ENCODE assay signal across 11 mouse cellular contexts in the genomic region with DNA sequence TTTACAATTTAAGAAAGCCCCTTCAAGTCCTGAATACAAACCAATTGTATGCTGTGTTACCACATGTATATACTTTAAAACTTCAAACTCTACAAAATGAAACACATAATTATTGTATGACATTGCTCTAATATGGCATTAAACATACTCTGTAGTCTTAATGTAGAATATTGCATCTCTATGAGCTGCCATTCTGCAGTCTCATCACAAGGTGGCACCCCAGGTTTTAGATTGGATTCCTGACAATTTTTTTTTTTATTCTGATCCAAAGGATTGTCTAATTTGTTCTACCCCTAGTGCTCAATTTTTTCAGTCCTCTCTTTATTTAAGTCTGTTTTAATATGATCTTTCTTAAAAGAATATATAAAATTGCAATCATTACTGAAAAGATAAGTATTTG. TPM values are rescaled to one million over a fixed set of nuclear protein-coding genes. Genes with fewer than 3 reads are reported as not detected.
DNase-seq lines count a peak whose midpoint lies in the region; ATAC-seq and TF ChIP-seq lines count a peak whose summit lies in the region.
"Had no signal": no experiment of that assay in that cellular context is flagged by ENCODE, and none has a peak within 500 bp of the region (broad histone marks: within the 10 kb centered on the region; RNA-seq: fewer than 3 reads in every experiment).

No protein-coding gene starts in this region.

- H3K4me2 ChIP-seq in liver, embryonic 14.5 days (ENCODE audit: low read depth): no peak overlapping the region
- H3K4me2 ChIP-seq in liver, embryonic 11.5 days: no peak overlapping the region
- H3K4me2 ChIP-seq: embryonic facial prominence, embryonic 13.5 days; heart, embryonic 15.5 days; neural tube, embryonic 13.5 days had no signal

- peak; percentile 64 for TF ChIP-seq CTCF in liver, embryonic 14.5 days (IDR thresholded peaks at IDR 0.05; ENCODE audit: low read depth)

- no peak for ATAC-seq in cerebellum, adult (ENCODE audit: insufficient number of reproducible peaks, low FRiP score, low TSS enrichment)
- ATAC-seq in liver, embryonic 14.5 days (ENCODE audit: insufficient read depth): no peak
- ATAC-seq in liver, embryonic 11.5 days (replicated peaks; ENCODE audit: low FRiP score): no peak

- no peak overlapping the region for H3K27ac ChIP-seq in liver, embryonic 14.5 days
- no peak overlapping the region for H3K27ac ChIP-seq in liver, embryonic 11.5 days (ENCODE audit: low read depth, low read length)
- H3K27ac ChIP-seq: embryonic facial prominence, embryonic 13.5 days; heart, embryonic 15.5 days; neural tube, embryonic 13.5 days had no signal

- no peaks in the 10 kb centered on the region for H3K9me3 ChIP-seq in liver, embryonic 14.5 days (ENCODE audit: control insufficient read depth, low read length)
- H3K9me3 ChIP-seq in liver, embryonic 11.5 days (ENCODE audit: control insufficient read depth, low read length): no peaks in the 10 kb centered on the region
- H3K9me3 ChIP-seq: embryonic facial prominence, embryonic 13.5 days; heart, embryonic 15.5 days; neural tube, embryonic 13.5 days had no signal

- no peak overlapping the region for H3K9ac ChIP-seq in liver, embryonic 14.5 days (replicated peaks)
- no peak overlapping the region for H3K9ac ChIP-seq in liver, embryonic 11.5 days (ENCODE audit: low read depth, low read length)
- H3K9ac ChIP-seq: embryonic facial prominence, embryonic 13.5 days; heart, embryonic 15.5 days; neural tube, embryonic 13.5 days had no signal

- H3K4me1 ChIP-seq in liver, embryonic 14.5 days (replicated peaks; ENCODE audit: control insufficient read depth in 2 of 2, insufficient read depth in 2 of 2, low read length in 1 of 2): peaks cover 0 to 2% of the 10 kb centered on the region in 2 experiments; a peak in 1 of 4 replicates
- no peaks in the 10 kb centered on the region; the same call in 1 of the 2 replicates for H3K4me1 ChIP-seq in liver, embryonic 11.5 days (replicated peaks; ENCODE audit: control insufficient read depth, insufficient read depth, low read length)
- H3K4me1 ChIP-seq: embryonic facial prominence, embryonic 13.5 days had no signal

- H3K36me3 ChIP-seq in liver, embryonic 14.5 days (replicated peaks; ENCODE audit: control insufficient read depth, insufficient read depth, low read depth): no peaks in the 10 kb centered on the region
- H3K36me3 ChIP-seq in liver, embryonic 11.5 days (ENCODE audit: control insufficient read depth, insufficient read depth, low read length): peaks cover 4% of the 10 kb centered on the region; the same call in 1 of the 2 replicates
- H3K36me3 ChIP-seq: embryonic facial prominence, embryonic 13.5 days; heart, embryonic 15.5 days; neural tube, embryonic 13.5 days had no signal

- no peak overlapping the region for H3K4me3 ChIP-seq in liver, embryonic 14.5 days (ENCODE audit: insufficient read depth in 1 of 2, low read depth in 2 of 2, low read length in 2 of 2)
- H3K4me3 ChIP-seq in liver, embryonic 11.5 days (ENCODE audit: low read depth, low read length): no peak overlapping the region
- H3K4me3 ChIP-seq: embryonic facial prominence, embryonic 13.5 days; heart, embryonic 15.5 days; neural tube, embryonic 13.5 days had no signal

- DNase-seq in cerebellum, postnatal 10 days: peak; percentile 49 to 70
- no peak for DNase-seq in liver, embryonic 14.5 days (ENCODE audit: low read depth in 3 of 3, low spot score in 3 of 3)
- DNase-seq in liver, embryonic 11.5 days (ENCODE audit: low spot score): no peak
- peak; percentile 48 for DNase-seq in adipocyte (ENCODE audit: low spot score)
- DNase-seq in retina, embryonic 14.5 days (ENCODE audit: low spot score): peak; percentile 76
- DNase-seq in yolk sac, embryonic 10.5 days (ENCODE audit: low spot score): no peak
- no peak for DNase-seq in urinary bladder, postnatal 14 days (ENCODE audit: low spot score)

- no peaks in the 10 kb centered on the region for H3K27me3 ChIP-seq in liver, embryonic 14.5 days (ENCODE audit: control insufficient read depth, insufficient read depth, low read length)
- H3K27me3 ChIP-seq in liver, embryonic 11.5 days (replicated peaks; ENCODE audit: control insufficient read depth, insufficient read depth, low read length): no peaks in the 10 kb centered on the region
- H3K27me3 ChIP-seq: embryonic facial prominence, embryonic 13.5 days; heart, embryonic 15.5 days; neural tube, embryonic 13.5 days had no signal

- no peak for TF ChIP-seq EP300 in liver, embryonic 14.5 days (IDR thresholded peaks at IDR 0.05; ENCODE audit: low read depth)

RNA-seq across cellular contexts. Expression of a gene that starts 7.5 kb away (rescaled TPM):
- 15.3 and 15.8 TPM in 2 replicates for polyA plus RNA-seq in liver, embryonic 14.5 days (2012; rRNA removed)
- polyA plus RNA-seq in liver, embryonic 14.5 days (2014; fragmentation: Nextera tagmentation; extraction: Ambion mirVana): 16.5 and 18.9 TPM in 2 replicates
- 34.8 and 37.5 TPM in 2 replicates for polyA plus RNA-seq in liver, embryonic 11.5 days (2014; fragmentation: Nextera tagmentation; extraction: Ambion mirVana)

RNA-seq across cellular contexts. Expression of a gene that starts 24.0 kb away (rescaled TPM):
- 23.4 and 24.0 TPM in 2 replicates for polyA plus RNA-seq in liver, embryonic 14.5 days (2012; rRNA removed)
- polyA plus RNA-seq in liver, embryonic 14.5 days (2014; fragmentation: Nextera tagmentation; extraction: Ambion mirVana): 22.1 and 23.3 TPM in 2 replicates
- 26.2 and 29.1 TPM in 2 replicates for polyA plus RNA-seq in liver, embryonic 11.5 days (2014; fragmentation: Nextera tagmentation; extraction: Ambion mirVana)

RNA-seq across cellular contexts. Expression of a gene that starts 24.1 kb away (rescaled TPM):
- 7.9 and 36.2 TPM in 2 replicates for polyA plus RNA-seq in liver, embryonic 14.5 days (2012; rRNA removed)
- 19.9 and 20.7 TPM in 2 replicates for polyA plus RNA-seq in liver, embryonic 14.5 days (2014; fragmentation: Nextera tagmentation; extraction: Ambion mirVana)
- 68.0 and 73.7 TPM in 2 replicates for polyA plus RNA-seq in liver, embryonic 11.5 days (2014; fragmentation: Nextera tagmentation; extraction: Ambion mirVana)

RNA-seq across cellular contexts. Expression of a gene that starts 26.6 kb away (rescaled TPM):
- 14.5 and 23.3 TPM in 2 replicates for polyA plus RNA-seq in liver, embryonic 14.5 days (2012; rRNA removed)
- 45.8 and 51.6 TPM in 2 replicates for polyA plus RNA-seq in liver, embryonic 14.5 days (2014; fragmentation: Nextera tagmentation; extraction: Ambion mirVana)
- polyA plus RNA-seq in liver, embryonic 11.5 days (2014; fragmentation: Nextera tagmentation; extraction: Ambion mirVana): 83.7 TPM in 2 replicates

RNA-seq across cellular contexts. Expression of a gene that starts 33.6 kb away (rescaled TPM):
- polyA plus RNA-seq in liver, embryonic 14.5 days (2012; rRNA removed): 17.1 and 18.0 TPM in 2 replicates
- polyA plus RNA-seq in liver, embryonic 14.5 days (2014; fragmentation: Nextera tagmentation; extraction: Ambion mirVana): 17.4 and 21.6 TPM in 2 replicates
- 51.0 and 53.1 TPM in 2 replicates for polyA plus RNA-seq in liver, embryonic 11.5 days (2014; fragmentation: Nextera tagmentation; extraction: Ambion mirVana)

Comparison
In these comparisons a context has a peak if more than half of its experiments do, and no peak if none do; other contexts are left out.
1. DNase-seq: peak in cerebellum, postnatal 10 days (2 of 2), adipocyte (single experiment) and retina, embryonic 14.5 days (single experiment); none in liver, embryonic 14.5 days (0 of 3), liver, embryonic 11.5 days (single experiment), yolk sac, embryonic 10.5 days (single experiment) and urinary bladder, postnatal 14 days (single experiment).